Mouse (Mus musculus) liver, embryonic 16.5 days (tissue): ENCODE measurements at regions not wholly inside any gene's neighbourhood (a gene's known extent, or its start where the extent isn't known, plus 50 kb on each side); places are given as distances from the start of the nearest gene placed in this dataset.

Experiments
- ATAC-seq: fragments of 200-750 bp; cut with Nextera tagmentation; 2 replicates; pipeline ENCODE4 v1.8.0; 2017; ENCODE audit warnings: low read depth, mild to moderate bottlenecking, moderate number of reproducible peaks, moderate library complexity
- H3K27ac ChIP-seq: fragments of 300-500 bp; sonication (generic); 2 replicates; pipeline ENCODE4 v1.5.1; 2014; ENCODE audit warnings: mild to moderate bottlenecking, low read length
- H3K27me3 ChIP-seq: fragments of 300-500 bp; sonication (generic); 2 replicates; pipeline ENCODE4 v1.6.1; 2014; ENCODE audit warnings: low read depth, low read length, mixed read lengths; ENCODE audit not compliant: control insufficient read depth, insufficient read depth
- H3K36me3 ChIP-seq: fragments of 300-500 bp; sonication (generic); 2 replicates; pipeline ENCODE4 v1.6.1; 2014; ENCODE audit warnings: mild to moderate bottlenecking; ENCODE audit not compliant: control insufficient read depth, insufficient read depth
- H3K4me1 ChIP-seq: fragments of 300-500 bp; sonication (generic); 2 replicates; pipeline ENCODE4 v1.6.1; 2014; ENCODE audit warnings: low read depth, low read length, mixed read lengths; ENCODE audit not compliant: control insufficient read depth
- H3K4me2 ChIP-seq: fragments of 300-500 bp; sonication (generic); 2 replicates; pipeline ENCODE4 v1.6.1; 2014; ENCODE audit warnings: low read depth, low read length, mixed read lengths
- H3K4me3 ChIP-seq: fragments of 300-500 bp; sonication (generic); 2 replicates; pipeline ENCODE4 v1.5.1; 2014; ENCODE audit warnings: low read depth, mild to moderate bottlenecking, low read length
- H3K9ac ChIP-seq: fragments of 300-500 bp; sonication (generic); 2 replicates; pipeline ENCODE4 v1.6.1; 2014; ENCODE audit warnings: low read depth, low read length
- H3K9me3 ChIP-seq: fragments of 300-500 bp; sonication (generic); replicated peaks from 2 replicates; pipeline ENCODE4 v1.6.1; 2016; ENCODE audit warnings: low read length; ENCODE audit not compliant: control insufficient read depth
- WGBS: fragments of 180-500 bp; shearing (Covaris S2); extraction: QIAGEN DNeasy Blood & Tissue Kit; methylation state at CpG from one replicate; pipeline ENCODE4 v1.1.7; 2014; ENCODE audit not compliant: insufficient replicate concordance; 5-methylcytosine and 5-hydroxymethylcytosine counted together

- H3K9ac ChIP-seq: no peak overlapping the region
- H3K4me1 ChIP-seq: no peaks in the 10 kb centered on the region
- no peak overlapping the region for H3K4me3 ChIP-seq
- H3K27me3 ChIP-seq: no peaks in the 10 kb centered on the region
- H3K4me2 ChIP-seq: no peak overlapping the region
- H3K27ac ChIP-seq: no peak overlapping the region
- no peak for ATAC-seq
- no peaks in the 10 kb centered on the region for H3K9me3 ChIP-seq
- no peaks in the 10 kb centered on the region for H3K36me3 ChIP-seq
- WGBS: 82% methylated on average over 1 of the region's 1 CpGs
These were observed 194.6 kb upstream of the Tank start for GRCm38 (mm10) chr2:61383744-61384295.

GRCm38 (mm10) chr2:61379076-61379475 lies 199.3 kb upstream of the Tank start:
- Histone ChIP-seq H3K4me2 (no peak overlapping the region), H3K4me1 (no peaks in the 10 kb centered on the region), H3K36me3 (no peaks in the 10 kb centered on the region), H3K4me3 (no peak overlapping the region), H3K27me3 (no peaks in the 10 kb centered on the region), H3K27ac (no peak overlapping the region), H3K9me3 (no peaks in the 10 kb centered on the region), H3K9ac (no peak overlapping the region)
- 53% methylated on average over 5 of the region's 5 CpGs for WGBS
- no peak for ATAC-seq

- Histone ChIP-seq H3K4me2 (no peak overlapping the region), H3K36me3 (no peaks in the 10 kb centered on the region), H3K4me3 (no peak overlapping the region), H3K4me1 (no peaks in the 10 kb centered on the region), H3K9ac (no peak overlapping the region), H3K27ac (no peak overlapping the region), H3K27me3 (no peaks in the 10 kb centered on the region), H3K9me3 (no peaks in the 10 kb centered on the region)
- ATAC-seq: no peak
- 56% methylated on average over 5 of the region's 5 CpGs for WGBS
These were observed 200.1 kb upstream of the Tank start for GRCm38 (mm10) chr2:61378297-61378696.

DNA sequence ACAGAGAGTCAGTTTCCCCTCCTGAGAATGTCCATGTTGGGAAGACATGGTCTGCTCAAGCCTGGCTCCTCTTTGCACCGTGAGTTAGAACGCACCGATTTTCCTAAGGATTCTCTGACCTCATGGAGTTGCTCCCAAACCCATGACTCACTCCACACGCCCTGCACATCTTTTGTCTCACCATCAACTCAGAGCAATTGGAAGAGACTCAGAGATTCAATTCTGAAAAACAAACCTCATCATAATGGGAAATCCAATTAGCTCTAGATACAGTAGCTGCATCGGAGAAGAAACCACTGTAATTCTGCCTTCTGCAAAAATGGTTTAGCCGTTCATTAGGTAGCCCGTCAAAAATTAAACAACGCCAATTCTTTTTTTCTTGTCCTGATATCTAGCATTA lies 200.6 kb upstream of the Tank start:
- Histone ChIP-seq H3K9me3 (no peaks in the 10 kb centered on the region), H3K4me2 (no peak overlapping the region), H3K4me3 (no peak overlapping the region), H3K4me1 (no peaks in the 10 kb centered on the region), H3K36me3 (no peaks in the 10 kb centered on the region), H3K27ac (no peak overlapping the region), H3K9ac (no peak overlapping the region), H3K27me3 (no peaks in the 10 kb centered on the region)
- WGBS: 70% methylated on average over 8 of the region's 8 CpGs
- ATAC-seq: no peak

DNA sequence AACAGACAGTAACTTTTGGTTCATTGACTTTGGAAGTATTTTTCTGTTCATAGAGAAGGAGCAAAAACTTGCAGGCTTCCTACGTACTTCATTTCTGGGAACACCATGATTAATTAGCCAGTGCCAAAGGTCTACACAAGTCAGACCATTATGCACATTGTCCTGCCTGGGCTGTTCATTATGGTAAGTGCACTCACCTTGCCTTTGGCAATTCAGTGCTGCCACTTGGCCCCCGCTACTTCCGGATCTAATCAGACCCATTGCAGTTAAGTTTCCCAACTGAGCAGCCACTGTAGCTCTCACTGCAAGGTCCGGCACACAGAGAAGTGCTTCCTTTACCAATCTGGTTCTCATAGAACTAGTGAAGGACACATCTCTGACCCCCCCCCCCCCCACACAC lies 215.8 kb upstream of the Tank start:
- no peaks in the 10 kb centered on the region for H3K27me3 ChIP-seq
- H3K4me1 ChIP-seq: no peaks in the 10 kb centered on the region
- H3K36me3 ChIP-seq: no peaks in the 10 kb centered on the region
- no peak for ATAC-seq
- H3K4me2 ChIP-seq: no peak overlapping the region
- no peak overlapping the region for H3K4me3 ChIP-seq
- H3K9ac ChIP-seq: no peak overlapping the region
- 74% methylated on average over 4 of the region's 4 CpGs for WGBS
- H3K27ac ChIP-seq: no peak overlapping the region
- no peaks in the 10 kb centered on the region for H3K9me3 ChIP-seq

- Histone ChIP-seq H3K4me3 (no peak overlapping the region), H3K9ac (no peak overlapping the region), H3K4me1 (no peaks in the 10 kb centered on the region), H3K36me3 (no peaks in the 10 kb centered on the region), H3K4me2 (no peak overlapping the region), H3K9me3 (no peaks in the 10 kb centered on the region), H3K27me3 (no peaks in the 10 kb centered on the region), H3K27ac (no peak overlapping the region)
- no peak for ATAC-seq
- 39% methylated on average over 2 of the region's 2 CpGs for WGBS
These were observed 217.0 kb upstream of the Tank start for GRCm38 (mm10) chr2:61361394-61361793.

DNA sequence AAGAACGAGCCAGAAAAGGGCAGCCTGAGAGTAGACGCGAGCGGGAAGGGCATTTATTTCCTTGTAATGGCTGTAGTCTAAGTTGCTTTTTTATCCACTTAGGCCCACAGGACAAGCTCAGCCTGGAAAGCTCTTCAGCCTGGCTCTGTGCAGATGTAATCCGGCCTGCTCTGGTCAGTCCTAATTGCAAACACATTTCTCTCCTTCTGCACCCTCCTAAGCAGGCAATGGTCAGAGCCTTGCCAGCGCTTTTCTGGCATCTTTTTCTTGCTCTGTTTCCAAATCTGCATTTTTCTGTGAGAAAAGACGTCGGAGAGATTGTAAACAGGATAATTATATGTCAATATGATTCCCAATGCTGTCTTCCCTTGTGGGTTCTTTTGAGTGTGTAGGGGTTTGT lies 224.3 kb upstream of the Tank start:
- no peaks in the 10 kb centered on the region for H3K9me3 ChIP-seq
- H3K4me1 ChIP-seq: no peaks in the 10 kb centered on the region
- no peaks in the 10 kb centered on the region for H3K36me3 ChIP-seq
- H3K27ac ChIP-seq: no peak overlapping the region
- WGBS: 59% methylated on average over 8 of the region's 8 CpGs
- H3K9ac ChIP-seq: no peak overlapping the region
- H3K27me3 ChIP-seq: no peaks in the 10 kb centered on the region
- H3K4me2 ChIP-seq: no peak overlapping the region
- H3K4me3 ChIP-seq: no peak overlapping the region
- no peak for ATAC-seq

GRCm38 (mm10) chr2:61347451-61347850 lies 230.9 kb upstream of the Tank start:
- Histone ChIP-seq H3K36me3 (no peaks in the 10 kb centered on the region), H3K9me3 (no peaks in the 10 kb centered on the region), H3K4me2 (no peak overlapping the region), H3K27me3 (no peaks in the 10 kb centered on the region), H3K4me3 (no peak overlapping the region), H3K9ac (no peak overlapping the region), H3K4me1 (no peaks in the 10 kb centered on the region), H3K27ac (no peak overlapping the region)
- WGBS: 62% methylated on average over 3 of the region's 3 CpGs
- no peak for ATAC-seq

DNA sequence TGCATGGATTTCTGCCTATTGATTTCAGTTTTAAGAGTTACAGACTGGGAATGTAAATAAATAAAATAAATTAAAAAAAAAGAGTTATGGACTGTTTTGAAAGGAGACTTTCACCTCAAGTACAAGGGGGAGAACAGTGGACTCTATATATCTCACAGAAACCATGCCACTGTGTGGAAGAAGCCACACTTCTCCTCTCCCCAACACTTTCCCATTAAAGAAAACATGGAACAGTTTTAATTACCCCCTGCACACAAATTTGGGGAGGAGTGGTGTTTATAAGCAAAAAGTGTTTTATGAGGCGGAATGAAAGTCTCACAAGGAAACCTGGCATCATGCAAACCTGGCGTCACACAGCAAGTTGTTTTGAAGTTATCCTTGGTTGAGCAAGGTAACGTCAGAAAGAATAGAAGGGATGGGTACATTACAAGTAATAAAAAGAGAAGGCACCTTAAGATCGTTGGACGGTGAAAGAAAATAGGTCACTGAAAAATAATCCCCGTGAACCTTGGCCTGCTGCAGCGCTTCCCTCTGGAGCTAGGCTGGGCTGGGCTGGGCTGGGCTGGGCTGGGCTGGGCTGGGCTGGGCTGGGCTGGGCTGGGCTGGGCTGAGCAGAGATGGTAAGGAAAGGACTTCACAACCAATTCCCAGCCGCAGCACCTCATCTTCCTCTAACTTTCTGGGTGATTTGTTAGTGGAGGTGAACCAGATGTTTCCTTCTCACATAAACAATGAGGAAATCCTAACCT lies 232.2 kb upstream of the Tank start:
- H3K4me1 ChIP-seq: no peaks in the 10 kb centered on the region
- WGBS: 63% methylated on average over 8 of the region's 8 CpGs
- no peak for ATAC-seq

More for the DNA sequence above, 232.2 kb upstream of the Tank start:
- Histone ChIP-seq H3K9ac (no peak overlapping the region), H3K4me2 (no peak overlapping the region), H3K9me3 (no peaks in the 10 kb centered on the region), H3K36me3 (no peaks in the 10 kb centered on the region), H3K4me3 (no peak overlapping the region), H3K27me3 (no peaks in the 10 kb centered on the region), H3K27ac (no peak overlapping the region)
